Mouse (Mus musculus) left cerebral cortex, adult 2 months (tissue): Measurements from ENCODE around the gene Prpf8. TPM values are rescaled to one million over a fixed set of nuclear protein-coding genes. Genes with fewer than 3 reads are reported as not detected.

Source experiments
- DNase-seq, 2 experiments: peaks; one replicate each; pipeline ENCODE4 v3.0.0; 2021 to 2022; ENCODE audit warnings: low spot score in 2 of 2, mixed read lengths in 1 of 2; ENCODE audit errors: extremely low spot score in 1 of 2
- H3K27ac ChIP-seq: fragments of 200-600 bp; 2 replicates; pipeline ENCODE4 v1.8.1; 2022
- H3K4me3 ChIP-seq: fragments of 200-600 bp; 2 replicates; pipeline ENCODE4 v1.8.1; 2022
- CTCF ChIP-seq: fragments of 200-600 bp; IDR thresholded peaks from 2 replicates; pipeline ENCODE4 v1.8.1; 2022; ENCODE audit warnings: antibody characterized with exemption, mild to moderate bottlenecking, moderate library complexity
- intact Hi-C: fragments of 180-260 bp; cut with DNase I; formaldehyde crosslinking; loops from one replicate; pipeline ENCODE4 v1.15.1; 2025
- total RNA-seq, 2 experiments: library from RNA; stranded (reverse); gene quantifications; 2 replicates each; pipeline ENCODE4 v1.2.3; 2021

The Prpf8 gene
- total RNA-seq, 2 experiments from 2014 or later = 133 to 138 TPM

DNA sequence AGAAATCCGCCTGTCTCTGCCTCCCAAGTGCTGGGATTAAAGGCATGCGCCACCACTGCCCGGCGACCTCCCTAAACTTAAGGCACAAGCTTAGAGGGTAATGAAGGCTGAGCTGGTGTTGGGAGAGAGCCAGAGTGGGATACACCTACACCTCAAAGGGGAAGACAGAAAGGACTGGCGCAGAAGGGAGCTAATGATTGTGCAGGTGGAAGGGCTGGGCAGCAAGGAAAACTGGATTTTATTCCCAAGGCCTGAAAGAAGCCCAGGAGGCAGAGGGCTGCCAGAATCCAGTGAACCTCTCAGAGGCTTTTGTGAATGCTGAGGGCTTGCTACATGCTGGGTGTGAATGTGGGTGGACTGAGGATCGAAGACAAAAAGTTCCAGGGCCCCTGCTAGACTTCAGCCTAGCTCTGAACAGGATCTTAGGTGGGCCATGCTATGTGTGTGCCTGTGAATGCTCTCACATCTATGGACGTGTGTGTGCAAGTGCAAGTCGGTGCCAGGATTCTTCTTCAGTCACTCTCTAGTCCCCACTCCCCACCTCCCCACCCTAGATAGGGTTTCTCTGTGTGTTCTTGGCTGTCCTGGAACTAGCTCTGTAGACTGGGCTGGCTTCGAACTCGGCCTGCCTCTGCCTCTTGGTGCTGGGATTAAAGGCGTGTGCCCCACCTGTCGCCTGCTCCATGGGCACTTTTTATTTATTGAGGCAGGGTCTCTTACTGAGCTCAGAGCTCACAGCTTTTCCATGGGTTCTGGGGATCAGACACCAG lies 49.8 kb downstream of the Prpf8 start:
- intact Hi-C loops = no loop called here
- DNase-seq = no peak
- Histone ChIP-seq H3K27ac (no peak overlapping the region; the same call in 1 of the 2 replicates), H3K4me3 (no peak overlapping the region)
- no peak for TF ChIP-seq CTCF

DNA sequence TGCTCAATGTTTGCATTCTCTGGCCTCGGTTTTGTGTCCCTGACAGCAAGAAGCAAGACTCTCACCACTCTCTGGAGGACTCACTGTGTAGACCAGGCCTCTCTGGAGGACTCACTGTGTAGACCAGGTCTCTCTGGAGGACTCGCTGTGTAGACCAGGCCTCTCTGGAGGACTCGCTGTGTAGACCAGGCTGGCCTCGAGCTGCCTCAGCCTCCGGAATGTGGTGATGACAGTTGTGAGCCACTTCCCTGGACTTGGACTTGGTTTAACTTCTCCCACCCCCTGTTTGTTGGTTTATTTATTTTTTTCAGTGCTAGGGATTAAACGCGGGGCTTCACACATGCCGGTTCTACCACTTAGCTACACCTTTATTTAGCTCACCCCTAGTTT lies 50.4 kb downstream of the Prpf8 start:
- peak overlapping the region; percentile 80 for H3K27ac ChIP-seq
- intact Hi-C loops = no loop called here
- DNase-seq = no peak
- TF ChIP-seq CTCF = no peak
- no peak overlapping the region for H3K4me3 ChIP-seq

- TF ChIP-seq CTCF = peak; percentile 16
- DNase-seq = no peak
- Histone ChIP-seq H3K27ac (peak overlapping the region; percentile 80), H3K4me3 (no peak overlapping the region)
- intact Hi-C loops = no loop called here
These were observed 51.0 kb downstream of the Prpf8 start for GRCm38 (mm10) chr11:75537491-75538183.

DNA sequence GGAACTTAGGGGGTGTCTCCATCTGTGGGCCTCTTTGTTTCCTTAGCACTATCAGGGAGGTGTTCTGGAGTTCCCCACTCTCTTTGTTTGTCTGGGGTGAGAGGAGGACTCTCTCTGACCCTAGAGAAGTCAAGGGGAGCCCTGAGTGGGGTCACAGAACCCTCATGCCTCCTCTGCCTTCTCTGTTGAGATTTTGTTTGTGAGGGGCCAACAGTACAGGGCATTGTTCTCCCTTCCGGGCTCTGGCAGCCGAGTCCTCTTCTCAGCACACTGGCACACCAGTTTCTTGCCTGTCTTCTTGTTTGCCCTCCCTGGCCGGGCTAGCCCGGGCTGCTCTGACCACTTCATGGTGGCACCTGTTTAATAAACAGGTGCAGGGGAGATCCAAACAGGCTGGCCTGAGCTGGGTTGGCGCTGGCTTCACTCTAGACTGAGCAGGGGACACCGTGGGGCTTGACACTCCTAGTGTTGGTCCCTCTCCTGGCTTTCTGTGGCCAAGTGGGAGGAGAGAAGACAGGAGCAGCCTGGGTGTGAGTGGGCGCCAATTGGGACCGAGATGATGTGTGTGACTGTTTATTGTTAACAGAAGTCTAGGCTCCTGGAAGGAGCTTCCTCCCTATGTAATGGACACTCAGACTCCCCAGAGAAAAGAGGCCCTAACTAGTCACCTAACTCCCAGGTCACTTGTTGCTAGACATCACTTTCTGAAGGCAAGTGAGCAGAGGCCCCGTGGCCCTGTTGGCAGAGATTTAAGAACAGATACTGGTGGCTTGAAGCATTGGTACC lies 51.8 kb downstream of the Prpf8 start:
- intact Hi-C loops = no loop called here
- no peak for TF ChIP-seq CTCF
- Histone ChIP-seq H3K27ac (peak overlapping the region; percentile 80), H3K4me3 (no peak overlapping the region)
- no peak for DNase-seq

DNA sequence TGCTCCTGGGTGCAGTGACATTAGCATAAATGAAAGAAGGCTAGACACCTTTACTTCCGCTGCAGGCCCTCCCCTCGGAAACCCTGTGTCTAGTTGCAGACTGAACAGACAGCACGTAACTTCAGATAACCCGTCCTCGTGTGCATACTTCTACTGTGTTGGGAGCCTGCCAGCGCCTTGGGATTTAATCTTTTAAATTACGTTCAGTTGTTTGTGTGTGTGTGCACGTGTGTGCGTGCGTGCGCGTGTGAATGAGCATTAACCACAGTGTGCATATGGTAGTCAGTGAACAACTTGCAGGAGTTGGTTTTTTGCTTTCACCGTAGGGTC lies 52.3 kb downstream of the Prpf8 start:
- H3K4me3 ChIP-seq = no peak overlapping the region
- DNase-seq = no peak
- intact Hi-C loops = no loop called here
- no peak for TF ChIP-seq CTCF
- peak overlapping the region; percentile 80 for H3K27ac ChIP-seq

- no peak for DNase-seq
- intact Hi-C loops = no loop called here
- TF ChIP-seq CTCF = no peak
- H3K4me3 ChIP-seq = no peak overlapping the region
- H3K27ac ChIP-seq = peak overlapping the region; percentile 28; the same call in 1 of the 2 replicates
These were observed 53.6 kb downstream of the Prpf8 start for GRCm38 (mm10) chr11:75540209-75540608.

DNA sequence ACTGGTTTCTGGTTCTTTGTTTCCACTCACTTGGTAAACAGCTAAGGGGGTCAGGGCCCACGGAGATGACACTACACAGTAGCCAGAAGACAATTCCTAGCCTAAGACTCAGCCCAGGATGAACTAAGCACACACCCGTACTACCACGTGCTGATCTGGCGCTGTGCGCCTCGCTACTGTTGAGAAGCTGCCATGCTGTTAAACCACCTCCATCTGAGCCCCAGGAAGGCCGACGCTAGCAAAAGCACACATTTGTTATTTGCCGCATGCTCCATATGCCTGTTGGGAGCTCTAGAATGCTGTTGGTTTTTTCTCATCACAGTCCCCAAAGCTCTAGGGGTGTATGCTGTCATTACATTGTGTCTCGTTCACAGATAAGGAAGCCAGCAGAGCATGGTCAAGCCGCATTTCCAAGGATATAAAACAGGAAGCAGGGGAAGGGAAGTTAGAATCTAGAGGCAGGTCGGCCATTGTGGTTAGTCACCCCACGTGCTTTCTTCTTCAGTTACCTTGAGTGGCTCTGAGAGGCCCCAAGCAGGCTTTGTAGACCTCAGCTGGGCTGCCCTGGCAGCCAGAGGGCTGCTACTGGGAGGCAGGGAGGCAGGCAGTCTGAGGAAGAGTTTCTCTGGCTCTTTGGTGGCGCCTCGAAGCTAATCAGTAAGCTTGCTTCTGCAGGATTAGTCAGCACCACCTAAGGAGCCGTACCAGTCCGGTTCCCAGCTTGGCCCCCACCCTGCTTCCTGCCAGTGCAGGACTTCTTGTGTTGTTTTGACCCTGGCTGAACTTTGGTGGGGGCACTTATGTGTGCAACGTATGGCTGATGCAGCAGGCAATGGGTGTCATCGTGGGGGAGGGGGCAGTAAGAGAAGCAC lies 54.3 kb downstream of the Prpf8 start:
- Histone ChIP-seq H3K27ac (peak overlapping the region; percentile 28; the same call in 1 of the 2 replicates), H3K4me3 (no peak overlapping the region)
- no peak for DNase-seq
- no peak for TF ChIP-seq CTCF
- intact Hi-C loops = no loop called here

GRCm38 (mm10) chr11:75544713-75545112 lies 58.1 kb downstream of the Prpf8 start:
- no peak overlapping the region for H3K4me3 ChIP-seq
- H3K27ac ChIP-seq = no peak overlapping the region
- intact Hi-C loops = no loop called here
- DNase-seq = no peak
- TF ChIP-seq CTCF = no peak

GRCm38 (mm10) chr11:75546057-75546456 lies 59.4 kb downstream of the Prpf8 start:
- H3K4me3 ChIP-seq = no peak overlapping the region
- intact Hi-C loops = no loop called here
- TF ChIP-seq CTCF = no peak
- H3K27ac ChIP-seq = no peak overlapping the region
- DNase-seq = no peak

DNA sequence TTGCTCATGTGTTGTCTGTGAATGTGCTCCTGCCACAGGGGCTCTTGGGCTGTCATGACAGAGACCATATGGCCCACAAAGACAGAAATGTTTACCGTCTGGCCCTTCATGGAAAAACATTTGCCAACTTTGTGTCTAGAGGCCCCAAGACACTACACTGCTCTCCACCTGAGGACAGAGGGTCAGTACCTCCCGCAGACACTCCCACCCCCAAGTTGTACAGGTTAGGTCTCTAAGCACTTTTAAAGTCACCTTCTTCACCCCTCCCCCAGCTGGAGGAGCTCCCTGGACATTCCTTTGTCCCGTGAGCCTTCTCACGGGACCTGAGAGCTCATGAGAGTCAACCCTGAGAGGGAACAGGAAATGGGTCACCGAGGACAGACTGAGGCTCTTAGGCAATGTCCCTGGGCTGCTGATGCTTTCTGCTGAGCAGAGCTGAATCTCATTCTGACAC lies 63.1 kb downstream of the Prpf8 start:
- Histone ChIP-seq H3K4me3 (no peak overlapping the region), H3K27ac (no peak overlapping the region)
- TF ChIP-seq CTCF = no peak
- intact Hi-C loops = no loop called here
- no peak for DNase-seq

DNA sequence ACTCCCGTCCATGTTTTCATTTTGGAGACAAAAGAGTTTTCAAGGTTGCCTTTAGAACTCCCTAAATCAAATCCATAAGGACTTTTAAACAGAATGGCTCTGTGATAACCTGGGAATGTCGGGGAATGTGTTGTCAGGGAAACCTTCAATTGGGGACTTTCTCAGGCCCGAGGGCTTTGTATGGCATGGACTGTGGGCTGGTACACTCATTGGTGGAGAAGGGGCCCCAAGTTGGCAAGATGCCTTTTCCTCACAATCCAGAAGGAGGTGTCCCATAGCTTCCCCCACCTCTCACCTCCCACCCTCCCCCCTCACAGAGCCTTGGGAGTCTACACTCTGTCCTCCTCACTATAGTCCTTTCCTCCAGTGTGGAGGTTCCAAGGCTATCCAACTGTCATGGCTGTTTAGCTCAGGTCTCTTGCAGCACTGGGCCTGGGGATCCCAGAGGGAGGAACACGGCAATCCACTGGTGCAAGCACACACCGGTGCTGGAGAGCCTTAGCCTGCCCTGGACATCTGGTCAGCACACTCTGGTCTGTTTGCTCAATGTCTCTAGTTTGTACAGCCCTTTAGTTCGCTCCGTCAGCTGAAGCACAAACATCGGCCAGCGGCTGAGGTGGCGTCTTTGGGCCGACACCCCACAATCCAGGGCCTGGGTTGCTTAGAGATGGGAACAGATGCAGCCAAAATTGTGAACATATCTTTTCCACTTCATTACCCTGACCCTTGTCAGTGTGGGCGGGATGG lies 63.8 kb downstream of the Prpf8 start:
- no peak for TF ChIP-seq CTCF
- H3K27ac ChIP-seq = no peak overlapping the region; the same call in 1 of the 2 replicates
- intact Hi-C loops = no loop called here
- DNase-seq = no peak
- H3K4me3 ChIP-seq = no peak overlapping the region
